Mouse (Mus musculus) liver, embryonic 16.5 days (tissue): ENCODE data around the gene Galnt2. TPM values are rescaled to one million over a fixed set of nuclear protein-coding genes. Genes with fewer than 3 reads are reported as not detected.

Experiments
- ATAC-seq: fragments of 200-750 bp; cut with Nextera tagmentation; 2 replicates; pipeline ENCODE4 v1.8.0; 2017; ENCODE audit warnings: low read depth, mild to moderate bottlenecking, moderate number of reproducible peaks, moderate library complexity
- H3K27ac ChIP-seq: fragments of 300-500 bp; sonication (generic); 2 replicates; pipeline ENCODE4 v1.5.1; 2014; ENCODE audit warnings: mild to moderate bottlenecking, low read length
- H3K27me3 ChIP-seq: fragments of 300-500 bp; sonication (generic); 2 replicates; pipeline ENCODE4 v1.6.1; 2014; ENCODE audit warnings: low read depth, low read length, mixed read lengths; ENCODE audit not compliant: control insufficient read depth, insufficient read depth
- H3K36me3 ChIP-seq: fragments of 300-500 bp; sonication (generic); 2 replicates; pipeline ENCODE4 v1.6.1; 2014; ENCODE audit warnings: mild to moderate bottlenecking; ENCODE audit not compliant: control insufficient read depth, insufficient read depth
- H3K4me1 ChIP-seq: fragments of 300-500 bp; sonication (generic); 2 replicates; pipeline ENCODE4 v1.6.1; 2014; ENCODE audit warnings: low read depth, low read length, mixed read lengths; ENCODE audit not compliant: control insufficient read depth
- H3K4me2 ChIP-seq: fragments of 300-500 bp; sonication (generic); 2 replicates; pipeline ENCODE4 v1.6.1; 2014; ENCODE audit warnings: low read depth, low read length, mixed read lengths
- H3K4me3 ChIP-seq: fragments of 300-500 bp; sonication (generic); 2 replicates; pipeline ENCODE4 v1.5.1; 2014; ENCODE audit warnings: low read depth, mild to moderate bottlenecking, low read length
- H3K9ac ChIP-seq: fragments of 300-500 bp; sonication (generic); 2 replicates; pipeline ENCODE4 v1.6.1; 2014; ENCODE audit warnings: low read depth, low read length
- H3K9me3 ChIP-seq: fragments of 300-500 bp; sonication (generic); replicated peaks from 2 replicates; pipeline ENCODE4 v1.6.1; 2016; ENCODE audit warnings: low read length; ENCODE audit not compliant: control insufficient read depth
- WGBS: fragments of 180-500 bp; shearing (Covaris S2); extraction: QIAGEN DNeasy Blood & Tissue Kit; methylation state at CpG from one replicate; pipeline ENCODE4 v1.1.7; 2014; ENCODE audit not compliant: insufficient replicate concordance; 5-methylcytosine and 5-hydroxymethylcytosine counted together
- polyA plus RNA-seq: library from polyadenylated mRNA; unstranded; fragments of >200 nt; fragmentation: Nextera tagmentation; extraction: Ambion mirVana; gene quantifications from 2 replicates; pipeline ENCODE4 v1.2.1, GENCODE M21; 2015

Galnt2 gene
- polyA plus RNA-seq, 1 experiment from 2014 or later, result 13.3 TPM

GRCm38 (mm10) chr8:124289481-124290050 lies 58.4 kb downstream of the Galnt2 start:
- H3K27ac ChIP-seq, result no peak overlapping the region
- WGBS, result 74% methylated on average over 5 of the region's 5 CpGs

GRCm38 (mm10) chr8:124290911-124291691 lies 59.9 kb downstream of the Galnt2 start:
- ATAC-seq, result no peak
- WGBS, result 77% methylated on average over 9 of the region's 9 CpGs
- Histone ChIP-seq H3K27ac (no peak overlapping the region), H3K9me3 (no peaks in the 10 kb centered on the region), H3K36me3 (no peaks in the 10 kb centered on the region), H3K4me1 (peaks cover 4% of the 10 kb centered on the region; the same call in 1 of the 2 replicates), H3K4me2 (no peak overlapping the region), H3K4me3 (no peak overlapping the region), H3K27me3 (no peaks in the 10 kb centered on the region), H3K9ac (no peak overlapping the region)

More at GRCm38 (mm10) chr8:124289481-124290050, 58.4 kb downstream of the Galnt2 start:
- H3K9me3 ChIP-seq, result no peaks in the 10 kb centered on the region
- no peak for ATAC-seq
- H3K4me3 ChIP-seq, result no peak overlapping the region
- no peaks in the 10 kb centered on the region for H3K27me3 ChIP-seq
- H3K36me3 ChIP-seq, result no peaks in the 10 kb centered on the region
- peaks cover 4% of the 10 kb centered on the region; the same call in 1 of the 2 replicates for H3K4me1 ChIP-seq
- no peak overlapping the region for H3K9ac ChIP-seq
- no peak overlapping the region for H3K4me2 ChIP-seq

DNA sequence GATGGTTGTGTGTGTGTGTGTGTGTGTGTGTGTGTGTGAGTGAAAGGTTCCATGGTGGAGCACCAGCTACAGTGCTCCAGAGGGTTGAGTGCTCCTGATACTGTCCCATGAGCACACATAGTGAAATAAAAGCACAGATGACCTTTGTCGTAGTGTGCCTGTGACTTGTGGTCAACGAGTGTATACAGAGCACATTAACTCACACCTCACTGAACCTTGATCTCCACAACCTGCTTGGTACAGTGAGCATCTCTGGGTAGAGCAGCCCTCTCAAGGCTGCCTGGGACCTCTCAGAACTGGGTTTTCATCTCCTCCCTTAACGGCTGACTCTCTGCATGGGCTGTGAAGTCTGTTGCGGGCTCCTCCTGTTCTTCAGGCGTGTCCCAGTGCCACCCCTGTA lies 60.5 kb downstream of the Galnt2 start:
- H3K36me3 ChIP-seq, result no peaks in the 10 kb centered on the region
- H3K9me3 ChIP-seq, result no peaks in the 10 kb centered on the region
- H3K4me3 ChIP-seq, result no peak overlapping the region
- no peak overlapping the region for H3K4me2 ChIP-seq
- no peak overlapping the region for H3K27ac ChIP-seq
- peaks cover 4% of the 10 kb centered on the region; the same call in 1 of the 2 replicates for H3K4me1 ChIP-seq
- H3K27me3 ChIP-seq, result no peaks in the 10 kb centered on the region
- 73% methylated on average over 5 of the region's 5 CpGs for WGBS
- no peak overlapping the region for H3K9ac ChIP-seq
- ATAC-seq, result peak; percentile 59

- no peak overlapping the region for H3K4me3 ChIP-seq
- H3K27ac ChIP-seq, result no peak overlapping the region
Observed at GRCm38 (mm10) chr8:124292965-124293364, 61.8 kb downstream of the Galnt2 start.

DNA sequence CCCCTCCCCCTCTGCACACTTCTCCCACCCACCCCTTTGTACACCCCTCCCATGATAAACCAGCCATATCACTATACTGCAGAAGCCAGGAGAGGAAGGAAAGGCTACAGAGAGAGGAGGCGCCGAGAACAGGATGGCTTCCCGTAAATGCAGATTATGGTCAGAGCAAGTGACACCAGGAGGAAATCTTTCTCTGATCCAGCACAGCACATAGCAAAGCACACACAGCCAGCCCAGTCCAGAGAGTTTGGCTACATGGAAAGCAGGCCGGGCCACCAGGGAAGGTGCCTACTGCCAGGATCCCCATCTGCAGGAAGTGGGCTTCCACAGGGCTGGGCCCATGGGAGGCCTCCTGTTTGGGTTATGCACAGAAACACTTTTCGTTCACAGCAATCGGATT lies 63.2 kb downstream of the Galnt2 start:
- no peak overlapping the region for H3K9ac ChIP-seq
- WGBS, result 16% methylated on average over 6 of the region's 6 CpGs
- H3K4me2 ChIP-seq, result no peak overlapping the region
- ATAC-seq, result peak; percentile 44
- no peaks in the 10 kb centered on the region for H3K9me3 ChIP-seq
- no peak overlapping the region for H3K4me3 ChIP-seq
- H3K27me3 ChIP-seq, result no peaks in the 10 kb centered on the region
- peaks cover 4% of the 10 kb centered on the region; the same call in 1 of the 2 replicates for H3K4me1 ChIP-seq
- H3K36me3 ChIP-seq, result no peaks in the 10 kb centered on the region
- peak overlapping the region; percentile 32; the same call in 1 of the 2 replicates for H3K27ac ChIP-seq

More at GRCm38 (mm10) chr8:124292965-124293364, 61.8 kb downstream of the Galnt2 start:
- no peak for ATAC-seq
- Histone ChIP-seq H3K9me3 (no peaks in the 10 kb centered on the region), H3K27me3 (no peaks in the 10 kb centered on the region), H3K4me2 (no peak overlapping the region), H3K36me3 (no peaks in the 10 kb centered on the region), H3K4me1 (peaks cover 4% of the 10 kb centered on the region; the same call in 1 of the 2 replicates), H3K9ac (no peak overlapping the region)
- 61% methylated on average over 9 of the region's 9 CpGs for WGBS

DNA sequence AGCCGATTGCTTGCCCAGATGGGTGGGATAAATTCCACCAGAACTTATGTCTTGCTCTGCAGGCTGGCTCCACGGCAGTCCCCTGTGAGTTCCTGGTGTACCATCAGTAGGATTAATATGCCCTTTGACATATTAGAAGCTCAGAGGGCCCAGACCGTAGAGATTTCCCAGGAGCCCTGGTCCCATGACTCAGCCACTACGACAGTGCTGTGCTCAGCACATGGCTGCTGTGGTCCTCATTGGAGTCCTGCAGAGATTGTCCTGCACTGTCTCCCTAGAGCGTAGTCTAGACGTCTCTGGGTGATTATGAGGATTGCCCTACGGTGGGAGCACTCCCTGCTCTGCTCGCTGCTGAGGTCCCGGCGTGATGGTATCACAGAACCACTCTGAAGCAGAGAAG lies 63.7 kb downstream of the Galnt2 start:
- Histone ChIP-seq H3K27ac (no peak overlapping the region; the same call in 1 of the 2 replicates), H3K9ac (no peak overlapping the region), H3K4me2 (no peak overlapping the region), H3K4me3 (no peak overlapping the region), H3K27me3 (no peaks in the 10 kb centered on the region), H3K4me1 (peaks cover 4% of the 10 kb centered on the region; the same call in 1 of the 2 replicates), H3K36me3 (no peaks in the 10 kb centered on the region), H3K9me3 (no peaks in the 10 kb centered on the region)
- no peak for ATAC-seq
- 23% methylated on average over 10 of the region's 10 CpGs for WGBS

GRCm38 (mm10) chr8:124295357-124295756 lies 64.2 kb downstream of the Galnt2 start:
- Histone ChIP-seq H3K27ac (no peak overlapping the region), H3K4me1 (peaks cover 4% of the 10 kb centered on the region; the same call in 1 of the 2 replicates), H3K4me2 (no peak overlapping the region), H3K9ac (no peak overlapping the region), H3K4me3 (no peak overlapping the region), H3K9me3 (no peaks in the 10 kb centered on the region), H3K27me3 (no peaks in the 10 kb centered on the region), H3K36me3 (no peaks in the 10 kb centered on the region)
- ATAC-seq, result no peak
- WGBS, result 45% methylated on average over 6 of the region's 6 CpGs

GRCm38 (mm10) chr8:124301512-124301911 lies 70.3 kb downstream of the Galnt2 start:
- Histone ChIP-seq H3K4me3 (no peak overlapping the region), H3K9ac (no peak overlapping the region), H3K36me3 (no peaks in the 10 kb centered on the region), H3K27ac (no peak overlapping the region), H3K4me1 (peaks cover 3% of the 10 kb centered on the region), H3K4me2 (no peak overlapping the region), H3K9me3 (no peaks in the 10 kb centered on the region), H3K27me3 (no peaks in the 10 kb centered on the region)
- WGBS, result 46% methylated on average over 4 of the region's 4 CpGs
- no peak for ATAC-seq
